Mouse (Mus musculus) G1E (cell line): ENCODE measurements around the gene Lhb. TPM values are rescaled to one million over a fixed set of nuclear protein-coding genes. Genes with fewer than 3 reads are reported as not detected.
"Not testable (repeated sequence)": the region's sequence is repeated elsewhere in the genome, so short reads cannot be mapped to it uniquely, and the experiment has no call there.

ENCODE experiments used
- ATAC-seq: 2 replicates; pipeline ENCODE4 v1.8.0; 2016; ENCODE audit warnings: mild to moderate bottlenecking; ENCODE audit not compliant: insufficient number of reproducible peaks, poor library complexity, low FRiP score, severe bottlenecking; ENCODE audit errors: extremely low read depth
- DNase-seq: peaks from one replicate; pipeline ENCODE4 v3.0.0; 2012; ENCODE audit warnings: low spot score
- H3K27me3 ChIP-seq: 2 replicates; pipeline ENCODE4 v1.6.1; 2012; ENCODE audit warnings: mild to moderate bottlenecking, low read length, inconsistent platforms; ENCODE audit not compliant: insufficient read depth
- H3K36me3 ChIP-seq: replicated peaks from 2 replicates; pipeline ENCODE3; 2012; ENCODE audit warnings: mild to moderate bottlenecking, inconsistent platforms
- H3K4me1 ChIP-seq: 2 replicates; pipeline ENCODE4 v1.6.1; 2012; ENCODE audit warnings: low read depth, low read length, inconsistent platforms, mixed read lengths; ENCODE audit not compliant: insufficient read depth
- H3K4me3 ChIP-seq: 2 replicates; pipeline ENCODE4 v1.5.1; 2012; ENCODE audit warnings: low read depth, mild to moderate bottlenecking, inconsistent platforms, low read length, moderate library complexity, mixed read lengths
- H3K9me3 ChIP-seq: replicated peaks from 2 replicates; pipeline ENCODE4 v1.6.1; 2012; ENCODE audit warnings: inconsistent platforms
- CTCF ChIP-seq: IDR thresholded peaks from 2 replicates; pipeline ENCODE4 v1.5.1; 2012; ENCODE audit warnings: low read depth, low read length, inconsistent platforms, mixed read lengths
- GATA1 ChIP-seq: IDR thresholded peaks from 2 replicates; pipeline ENCODE4 v1.6.1; 2012; ENCODE audit warnings: borderline replicate concordance, low read length, inconsistent platforms, mixed read lengths
- GATA2 ChIP-seq: IDR thresholded peaks from 2 replicates; pipeline ENCODE4 v1.6.1; 2012; ENCODE audit warnings: low read depth, low read length, inconsistent platforms, borderline replicate concordance
- POLR2AphosphoS5 ChIP-seq: IDR thresholded peaks from 2 replicates; pipeline ENCODE4 v1.6.1; 2012; ENCODE audit warnings: low read depth, low read length, inconsistent platforms; ENCODE audit not compliant: insufficient replicate concordance
- TAL1 ChIP-seq: conservative IDR thresholded peaks from 2 replicates; pipeline ENCODE4 v1.6.1; 2012; ENCODE audit warnings: low read depth, low read length, inconsistent platforms, mixed read lengths
- polyA plus RNA-seq: library from polyadenylated mRNA; stranded (reverse); fragments of >175 nt; gene quantifications from 2 replicates; pipeline ENCODE4 v1.2.3, GENCODE M21; 2012
- total RNA-seq, 2 experiments: library from RNA; stranded (forward) in 1 of 2; stranded (reverse) in 1 of 2; fragments of 200-1000 nt in 1 of 2; fragments of >200 nt in 1 of 2; fragmentation: Nextera tagmentation in 1 of 2; gene quantifications; 2 replicates each; pipeline ENCODE4 v1.2.3; 2014 to 2017

Gene Lhb
- total and polyA plus RNA-seq, 3 experiments, result not detected

- Histone ChIP-seq H3K4me1 (peaks cover 65% of the 10 kb centered on the region), H3K4me3 (peak overlapping the region; percentile 87), H3K27me3 (no peaks in the 10 kb centered on the region; the same call in 1 of the 2 replicates), H3K9me3 (no peaks in the 10 kb centered on the region), H3K36me3 (peaks cover 90% of the 10 kb centered on the region)
- ATAC-seq, result no peak; the same call in 1 of the 2 replicates
- no peak for TF ChIP-seq GATA1
- no peak for TF ChIP-seq TAL1
- peak; percentile 88; the same call in 1 of the 2 replicates for TF ChIP-seq POLR2AphosphoS5
- peak; percentile 51 for DNase-seq
These were observed 38.3 kb downstream of the Lhb start for GRCm38 (mm10) chr7:45458748-45459563.

GRCm38 (mm10) chr7:45459564-45460140, 39.0 kb downstream of the Lhb start, which contains the start of gene Ftl1:
Ftl1 (minus strand) TSS chr7:45459884.
- ATAC-seq, result peak; percentile 79
- peaks cover 67% of the 10 kb centered on the region for H3K4me1 ChIP-seq

GRCm38 (mm10) chr7:45460377-45460776, 39.8 kb downstream of the Lhb start:
- peaks cover 69% of the 10 kb centered on the region for H3K4me1 ChIP-seq
- H3K9me3 ChIP-seq, result no peaks in the 10 kb centered on the region
- peak overlapping the region; percentile 87; the same call in 1 of the 2 replicates for H3K4me3 ChIP-seq
- no peak for ATAC-seq
- no peaks in the 10 kb centered on the region for H3K27me3 ChIP-seq
- peaks cover 88% of the 10 kb centered on the region for H3K36me3 ChIP-seq
- no peak for TF ChIP-seq POLR2AphosphoS5
- no peak for TF ChIP-seq GATA2
- TF ChIP-seq GATA1, result no peak
- no peak for TF ChIP-seq CTCF
- no peak for TF ChIP-seq TAL1
- DNase-seq, result no peak

More at GRCm38 (mm10) chr7:45459564-45460140, 39.0 kb downstream of the Lhb start, which contains the start of gene Ftl1:
- Histone ChIP-seq H3K4me3 (peak within 1 kb of the TSS; percentile 87), H3K36me3 (peaks cover 88% of the 10 kb centered on the region)
- not testable (repeated sequence) for H3K9me3 ChIP-seq, H3K27me3 ChIP-seq
- DNase-seq, result peak; percentile 99
- peak; percentile 93 for TF ChIP-seq POLR2AphosphoS5

GRCm38 (mm10) chr7:45460860-45461314, 40.3 kb downstream of the Lhb start:
- H3K36me3 ChIP-seq, result peaks cover 88% of the 10 kb centered on the region
- no peaks in the 10 kb centered on the region for H3K27me3 ChIP-seq
- DNase-seq, result peak; percentile 85

GRCm38 (mm10) chr7:45461326-45461725, 40.7 kb downstream of the Lhb start:
- ATAC-seq (no peak), DNase-seq (peak; percentile 44)
- H3K36me3 ChIP-seq, result peaks cover 86% of the 10 kb centered on the region
- H3K9me3 ChIP-seq, result no peaks in the 10 kb centered on the region
- peaks cover 71% of the 10 kb centered on the region for H3K4me1 ChIP-seq
- H3K4me3 ChIP-seq, result peak overlapping the region; percentile 87; the same call in 1 of the 2 replicates
- H3K27me3 ChIP-seq, result no peaks in the 10 kb centered on the region
- TF ChIP-seq CTCF (no peak), GATA1 (no peak), POLR2AphosphoS5 (no peak), GATA2 (no peak), TAL1 (no peak)

More at GRCm38 (mm10) chr7:45460860-45461314, 40.3 kb downstream of the Lhb start:
- TF ChIP-seq TAL1, result no peak
- TF ChIP-seq POLR2AphosphoS5, result no peak
- no peak for TF ChIP-seq GATA2
- no peak for TF ChIP-seq GATA1
- no peak for TF ChIP-seq CTCF
- Histone ChIP-seq H3K4me1 (peaks cover 71% of the 10 kb centered on the region), H3K9me3 (no peaks in the 10 kb centered on the region), H3K4me3 (peak overlapping the region; percentile 87)
- ATAC-seq, result peak; percentile 40

- TF ChIP-seq TAL1, result no peak
- TF ChIP-seq GATA1, result no peak
- no peak for TF ChIP-seq GATA2
- TF ChIP-seq POLR2AphosphoS5, result no peak
- TF ChIP-seq CTCF, result no peak
- peak overlapping the region; percentile 61; the same call in 1 of the 2 replicates for H3K4me3 ChIP-seq
- no peaks in the 10 kb centered on the region for H3K9me3 ChIP-seq
- peaks cover 82% of the 10 kb centered on the region for H3K36me3 ChIP-seq
- ATAC-seq (no peak), DNase-seq (no peak)
- H3K27me3 ChIP-seq, result no peaks in the 10 kb centered on the region
- peaks cover 66% of the 10 kb centered on the region for H3K4me1 ChIP-seq
These were observed 41.2 kb downstream of the Lhb start for GRCm38 (mm10) chr7:45461781-45462180.
